Mouse (Mus musculus) neural tube, embryonic 15.5 days (tissue): Measurements from ENCODE around the gene Isca2. TPM values are rescaled to one million over a fixed set of nuclear protein-coding genes. Genes with fewer than 3 reads are reported as not detected.

ENCODE experiments used
- ATAC-seq: fragments of 200-750 bp; cut with Nextera tagmentation; 2 replicates; pipeline ENCODE4 v1.8.0; 2017; ENCODE audit warnings: mild to moderate bottlenecking, moderate TSS enrichment, moderate library complexity; ENCODE audit not compliant: low FRiP score
- H3K27ac ChIP-seq: fragments of 300-500 bp; sonication (generic); replicated peaks from 2 replicates; pipeline ENCODE4 v1.5.1; 2015; ENCODE audit warnings: mild to moderate bottlenecking, inconsistent platforms
- H3K27me3 ChIP-seq: fragments of 300-500 bp; sonication (generic); replicated peaks from 2 replicates; pipeline ENCODE4 v1.6.1; 2015; ENCODE audit warnings: inconsistent platforms
- H3K36me3 ChIP-seq: fragments of 300-500 bp; sonication (generic); 2 replicates; pipeline ENCODE4 v1.6.1; 2015; ENCODE audit warnings: inconsistent platforms
- H3K4me1 ChIP-seq: fragments of 300-500 bp; sonication (generic); 2 replicates; pipeline ENCODE4 v1.6.1; 2015; ENCODE audit warnings: inconsistent platforms
- H3K4me2 ChIP-seq: fragments of 300-500 bp; sonication (generic); 2 replicates; pipeline ENCODE4 v1.6.1; 2015; ENCODE audit warnings: inconsistent platforms, mild to moderate bottlenecking, moderate library complexity
- H3K4me3 ChIP-seq: fragments of 300-500 bp; sonication (generic); replicated peaks from 2 replicates; pipeline ENCODE4 v1.5.1; 2015; ENCODE audit warnings: mild to moderate bottlenecking, inconsistent platforms
- H3K9ac ChIP-seq: fragments of 300-500 bp; sonication (generic); replicated peaks from 2 replicates; pipeline ENCODE4 v1.6.1; 2015; ENCODE audit warnings: mild to moderate bottlenecking, inconsistent platforms
- H3K9me3 ChIP-seq: fragments of 300-500 bp; sonication (generic); replicated peaks from 2 replicates; pipeline ENCODE4 v1.6.1; 2016; ENCODE audit warnings: inconsistent platforms
- WGBS: fragments of 180-500 bp; shearing (Covaris S2); methylation state at CpG from one replicate; pipeline ENCODE4 v1.1.7; 2015; ENCODE audit warnings: mixed read lengths; 5-methylcytosine and 5-hydroxymethylcytosine counted together
- polyA plus RNA-seq: library from polyadenylated mRNA; unstranded; fragments of >200 nt; fragmentation: Nextera tagmentation; extraction: Ambion mirVana; gene quantifications from 2 replicates; pipeline ENCODE4 v1.2.1, GENCODE M21; 2015

The Isca2 gene
- polyA plus RNA-seq, 1 experiment from 2014 or later, result 144 TPM

GRCm38 (mm10) chr12:84774376-84774775 is 1.3 kb downstream of the Isca2 start:
- peak overlapping the region; percentile 58; the same call in 1 of the 2 replicates for H3K4me3 ChIP-seq

GRCm38 (mm10) chr12:84776229-84776628 is 3.2 kb downstream of the Isca2 start:
- ATAC-seq, result no peak
- no peak overlapping the region for H3K4me3 ChIP-seq
- H3K4me2 ChIP-seq, result no peak overlapping the region
- H3K36me3 ChIP-seq, result no peaks in the 10 kb centered on the region
- H3K9me3 ChIP-seq, result no peaks in the 10 kb centered on the region
- peaks cover 22% of the 10 kb centered on the region for H3K4me1 ChIP-seq
- H3K27me3 ChIP-seq, result no peaks in the 10 kb centered on the region
- H3K9ac ChIP-seq, result no peak overlapping the region
- no peak overlapping the region for H3K27ac ChIP-seq

More at GRCm38 (mm10) chr12:84774376-84774775, 1.3 kb downstream of the Isca2 start:
- no peaks in the 10 kb centered on the region for H3K9me3 ChIP-seq
- H3K4me2 ChIP-seq, result peak overlapping the region; percentile 71
- no peaks in the 10 kb centered on the region for H3K27me3 ChIP-seq
- ATAC-seq, result no peak
- no peak overlapping the region for H3K9ac ChIP-seq
- H3K4me1 ChIP-seq, result peaks cover 31% of the 10 kb centered on the region
- no peaks in the 10 kb centered on the region for H3K36me3 ChIP-seq
- WGBS, result 86% methylated on average over 6 of the region's 6 CpGs
- H3K27ac ChIP-seq, result no peak overlapping the region

GRCm38 (mm10) chr12:84784604-84785381 is 11.7 kb downstream of the Isca2 start:
- 36% methylated on average over 25 of the region's 25 CpGs for WGBS
- Histone ChIP-seq H3K9me3 (no peaks in the 10 kb centered on the region), H3K4me3 (no peak overlapping the region), H3K9ac (no peak overlapping the region), H3K36me3 (no peaks in the 10 kb centered on the region), H3K27me3 (no peaks in the 10 kb centered on the region), H3K27ac (no peak overlapping the region), H3K4me2 (peak overlapping the region; percentile 44), H3K4me1 (peaks cover 5% of the 10 kb centered on the region)
- ATAC-seq, result peak; percentile 76

GRCm38 (mm10) chr12:84786091-84786490 is 13.0 kb downstream of the Isca2 start:
- Histone ChIP-seq H3K36me3 (no peaks in the 10 kb centered on the region), H3K9me3 (no peaks in the 10 kb centered on the region), H3K27ac (no peak overlapping the region), H3K9ac (no peak overlapping the region), H3K4me2 (no peak overlapping the region), H3K4me1 (peaks cover 5% of the 10 kb centered on the region), H3K27me3 (no peaks in the 10 kb centered on the region), H3K4me3 (no peak overlapping the region)
- no peak for ATAC-seq
- 80% methylated on average over 5 of the region's 5 CpGs for WGBS

GRCm38 (mm10) chr12:84790853-84791252 is 17.8 kb downstream of the Isca2 start:
- ATAC-seq, result no peak
- H3K27ac ChIP-seq, result no peak overlapping the region
- 68% methylated on average over 10 of the region's 10 CpGs for WGBS
- H3K4me2 ChIP-seq, result no peak overlapping the region
- H3K4me1 ChIP-seq, result no peaks in the 10 kb centered on the region
- no peak overlapping the region for H3K9ac ChIP-seq
- H3K9me3 ChIP-seq, result no peaks in the 10 kb centered on the region
- no peaks in the 10 kb centered on the region for H3K36me3 ChIP-seq
- no peak overlapping the region for H3K4me3 ChIP-seq
- no peaks in the 10 kb centered on the region for H3K27me3 ChIP-seq

- no peaks in the 10 kb centered on the region for H3K36me3 ChIP-seq
- H3K27ac ChIP-seq, result no peak overlapping the region
- H3K4me3 ChIP-seq, result no peak overlapping the region
- no peaks in the 10 kb centered on the region for H3K27me3 ChIP-seq
- no peak for ATAC-seq
- H3K9ac ChIP-seq, result no peak overlapping the region
- no peaks in the 10 kb centered on the region for H3K4me1 ChIP-seq
- H3K4me2 ChIP-seq, result no peak overlapping the region
- H3K9me3 ChIP-seq, result no peaks in the 10 kb centered on the region
- WGBS, result 83% methylated on average over 4 of the region's 4 CpGs
These were observed 19.6 kb downstream of the Isca2 start for GRCm38 (mm10) chr12:84792629-84793028.

- no peak for ATAC-seq
- Histone ChIP-seq H3K27me3 (no peaks in the 10 kb centered on the region), H3K4me3 (no peak overlapping the region), H3K9ac (no peak overlapping the region), H3K9me3 (no peaks in the 10 kb centered on the region), H3K36me3 (no peaks in the 10 kb centered on the region), H3K4me1 (no peaks in the 10 kb centered on the region), H3K4me2 (no peak overlapping the region), H3K27ac (no peak overlapping the region)
- 92% methylated on average over 8 of the region's 8 CpGs for WGBS
These were observed 21.6 kb downstream of the Isca2 start for GRCm38 (mm10) chr12:84794647-84795046.

GRCm38 (mm10) chr12:84799086-84799485 is 26.0 kb downstream of the Isca2 start:
- Histone ChIP-seq H3K27me3 (no peaks in the 10 kb centered on the region), H3K27ac (no peak overlapping the region), H3K9ac (no peak overlapping the region), H3K4me3 (no peak overlapping the region), H3K9me3 (no peaks in the 10 kb centered on the region), H3K36me3 (no peaks in the 10 kb centered on the region), H3K4me2 (no peak overlapping the region), H3K4me1 (no peaks in the 10 kb centered on the region)
- 96% methylated on average over 13 of the region's 13 CpGs for WGBS
- no peak for ATAC-seq

GRCm38 (mm10) chr12:84800419-84800818 is 27.4 kb downstream of the Isca2 start:
- H3K4me1 ChIP-seq, result no peaks in the 10 kb centered on the region
- H3K9ac ChIP-seq, result no peak overlapping the region
- WGBS, result 61% methylated on average over 4 of the region's 4 CpGs
- no peaks in the 10 kb centered on the region for H3K36me3 ChIP-seq
- H3K27me3 ChIP-seq, result no peaks in the 10 kb centered on the region
- no peak for ATAC-seq
- no peak overlapping the region for H3K4me3 ChIP-seq
- no peak overlapping the region for H3K4me2 ChIP-seq
- no peak overlapping the region for H3K27ac ChIP-seq
- H3K9me3 ChIP-seq, result no peaks in the 10 kb centered on the region

- no peaks in the 10 kb centered on the region for H3K9me3 ChIP-seq
- H3K27me3 ChIP-seq, result no peaks in the 10 kb centered on the region
- H3K9ac ChIP-seq, result no peak overlapping the region
- H3K4me2 ChIP-seq, result no peak overlapping the region
- ATAC-seq, result no peak
- WGBS, result 92% methylated on average over 13 of the region's 13 CpGs
- H3K27ac ChIP-seq, result no peak overlapping the region
- no peaks in the 10 kb centered on the region for H3K4me1 ChIP-seq
- no peak overlapping the region for H3K4me3 ChIP-seq
- H3K36me3 ChIP-seq, result no peaks in the 10 kb centered on the region
These were observed 28.6 kb downstream of the Isca2 start for GRCm38 (mm10) chr12:84801532-84802110.

- H3K4me1 ChIP-seq, result no peaks in the 10 kb centered on the region
- no peak overlapping the region for H3K9ac ChIP-seq
- no peak overlapping the region for H3K4me2 ChIP-seq
- H3K27ac ChIP-seq, result no peak overlapping the region
- no peak for ATAC-seq
- no peak overlapping the region for H3K4me3 ChIP-seq
- 96% methylated on average over 3 of the region's 3 CpGs for WGBS
- no peaks in the 10 kb centered on the region for H3K27me3 ChIP-seq
- H3K36me3 ChIP-seq, result no peaks in the 10 kb centered on the region
- no peaks in the 10 kb centered on the region for H3K9me3 ChIP-seq
These were observed 29.6 kb downstream of the Isca2 start for GRCm38 (mm10) chr12:84802625-84803024.

GRCm38 (mm10) chr12:84805228-84805842 is 32.3 kb downstream of the Isca2 start:
- H3K9me3 ChIP-seq, result no peaks in the 10 kb centered on the region
- WGBS, result 77% methylated on average over 9 of the region's 9 CpGs
- ATAC-seq, result no peak

More at GRCm38 (mm10) chr12:84805228-84805842, 32.3 kb downstream of the Isca2 start:
- H3K27ac ChIP-seq, result no peak overlapping the region
- no peak overlapping the region for H3K4me3 ChIP-seq
- H3K4me1 ChIP-seq, result no peaks in the 10 kb centered on the region
- H3K4me2 ChIP-seq, result no peak overlapping the region
- H3K9ac ChIP-seq, result no peak overlapping the region
- no peaks in the 10 kb centered on the region for H3K27me3 ChIP-seq
- no peaks in the 10 kb centered on the region for H3K36me3 ChIP-seq
